Mouse (Mus musculus) cerebral cortex, adult 2 months (tissue): Measurements from ENCODE around the gene Hmgcll1.

Experiments used
- WGBS: fragments of 180-500 bp; shearing (Covaris S2); methylation state at CpG from one replicate; pipeline ENCODE4 v1.1.7; 2018; 5-methylcytosine and 5-hydroxymethylcytosine counted together

Hmgcll1 gene

DNA sequence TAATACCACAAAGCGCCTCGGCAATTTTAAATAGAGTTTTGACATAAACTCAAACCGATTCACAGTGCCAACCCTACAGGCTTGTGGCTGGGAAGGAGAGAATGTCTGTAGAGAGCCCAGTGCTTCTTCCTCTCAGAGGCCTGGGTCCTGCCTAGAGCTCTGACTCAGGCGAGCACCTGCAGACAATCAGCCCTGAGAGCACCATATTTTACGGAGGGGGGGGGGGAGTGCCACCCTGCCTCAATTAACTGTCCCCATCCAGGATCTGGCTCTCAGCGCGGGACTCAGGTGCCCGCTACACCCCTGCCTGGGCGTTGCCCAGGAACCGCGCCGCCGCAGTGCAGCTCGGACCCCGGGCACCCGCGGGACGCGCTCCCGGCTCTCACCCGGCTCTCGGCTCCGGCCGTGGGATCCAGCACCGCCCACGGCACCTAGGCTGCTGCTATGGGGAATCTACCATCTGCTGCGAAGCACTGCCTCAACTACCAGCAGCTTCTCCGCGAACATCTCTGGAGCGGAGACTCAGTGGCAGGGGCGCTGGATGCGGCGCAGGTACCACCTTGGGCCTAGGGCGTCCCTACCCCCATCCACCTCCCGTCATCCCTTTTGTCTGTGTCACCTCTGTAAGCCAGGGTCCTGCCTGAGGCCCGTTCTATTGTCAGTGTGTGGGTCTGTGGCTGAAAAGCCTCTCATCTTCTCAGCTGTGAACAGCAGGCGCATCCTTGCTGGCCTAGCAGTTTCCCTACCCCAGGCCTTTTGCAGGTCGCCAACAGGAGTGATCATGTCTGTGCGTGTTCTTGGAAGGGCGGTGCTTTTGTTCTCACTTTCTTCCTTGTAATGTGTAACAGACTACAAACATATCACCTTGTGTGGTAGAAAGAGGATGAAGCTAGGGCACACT is at the start of gene Hmgcll1:
TSS of gene Hmgcll1 (plus strand) at position 225 of the 901 bp plus-strand sequence.
- WGBS: 9% methylated on average over 40 of the region's 40 CpGs

DNA sequence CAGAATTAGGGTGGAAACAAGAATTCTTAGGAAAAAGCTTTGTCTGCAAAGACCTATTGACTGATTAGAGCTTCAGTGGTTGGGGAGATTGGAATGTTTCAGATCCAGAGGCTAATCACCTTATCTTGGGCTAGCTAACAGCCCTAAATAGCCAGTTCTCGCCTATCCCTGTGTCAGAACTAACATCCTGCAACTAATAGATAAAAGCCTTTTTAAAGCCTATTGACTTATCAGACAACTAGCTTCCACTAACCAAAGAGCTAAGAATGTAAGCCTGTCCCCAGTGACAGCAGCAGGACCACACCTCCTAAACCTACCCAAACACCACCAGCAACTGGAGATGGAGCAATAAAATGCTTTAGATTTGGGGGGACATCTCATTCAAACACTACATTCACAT is 34.6 kb upstream of the Hmgcll1 start:
- 88% methylated on average over 1 of the region's 1 CpGs for WGBS

DNA sequence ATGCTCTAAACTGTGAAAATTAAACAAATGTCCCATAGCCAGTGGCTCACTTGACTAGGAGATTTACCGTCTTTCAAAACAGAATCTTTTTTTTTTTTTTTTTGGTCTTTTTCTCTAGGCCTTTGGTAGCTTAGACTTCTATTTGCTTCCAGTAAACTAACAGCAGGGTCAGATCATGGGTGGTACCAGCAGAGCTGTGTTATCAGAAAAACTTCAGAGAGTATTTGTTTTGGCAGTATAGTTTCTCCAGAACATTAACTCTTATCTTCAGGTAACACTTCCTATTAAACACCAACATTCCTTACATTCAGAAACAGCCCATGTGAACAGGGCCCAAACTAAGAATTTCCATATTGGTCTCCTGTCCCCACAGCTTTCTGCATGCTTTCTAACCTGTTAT is 33.5 kb upstream of the Hmgcll1 start:
- WGBS: 79% methylated on average over 1 of the region's 1 CpGs

DNA sequence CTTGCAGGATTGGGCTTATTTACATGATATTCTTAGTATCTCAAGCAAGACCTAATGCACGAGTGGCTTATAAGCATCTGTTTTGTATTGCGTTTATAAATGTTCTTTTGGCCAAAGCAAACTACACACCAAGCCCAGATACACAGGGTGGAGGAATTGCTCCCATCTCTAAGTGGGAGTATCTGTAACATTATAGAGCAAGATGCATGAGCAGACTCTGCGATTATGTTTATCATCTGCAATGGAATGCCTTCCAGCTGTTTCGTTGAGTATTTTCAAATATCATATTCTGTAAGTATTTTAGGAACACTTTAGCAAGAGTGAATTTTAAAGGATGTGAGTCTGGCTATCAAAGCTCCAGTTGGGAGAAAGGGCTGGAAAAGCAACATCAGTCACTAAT is 25.2 kb upstream of the Hmgcll1 start:
- WGBS: 84% methylated on average over 4 of the region's 4 CpGs

DNA sequence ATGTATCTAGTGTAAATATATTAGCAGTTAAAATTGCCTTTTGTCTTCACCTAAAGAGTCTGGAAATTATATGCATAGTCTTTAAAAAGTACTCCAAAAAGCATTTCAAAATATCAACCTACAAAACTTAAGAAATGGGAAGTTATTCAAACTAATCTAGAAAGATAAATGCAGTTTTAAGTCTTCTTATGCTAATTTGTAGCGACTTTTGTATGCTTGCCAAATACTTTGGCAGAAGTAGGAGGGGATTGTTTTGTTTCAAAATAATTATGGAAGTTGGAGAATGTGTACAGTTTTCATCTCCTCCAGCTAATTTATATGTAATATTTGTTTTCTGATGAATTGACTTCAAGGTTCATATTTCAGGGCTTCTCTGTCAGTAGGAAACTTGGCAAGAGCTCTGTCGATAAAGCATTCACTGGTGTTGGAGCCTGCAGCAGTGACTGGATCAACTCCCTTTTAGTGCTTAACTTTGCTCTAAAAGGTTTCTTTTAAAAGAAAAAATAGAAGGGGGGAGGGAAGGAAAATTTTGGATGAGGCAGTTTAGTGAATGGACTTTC is 15.8 kb upstream of the Hmgcll1 start:
- 33% methylated on average over 2 of the region's 2 CpGs for WGBS

GRCm38 (mm10) chr9:76000876-76001858 is 13.5 kb upstream of the Hmgcll1 start:
- WGBS: 48% methylated on average over 10 of the region's 10 CpGs

- 81% methylated on average over 3 of the region's 3 CpGs for WGBS
Measured at GRCm38 (mm10) chr9:76003066-76003465, 11.6 kb upstream of the Hmgcll1 start.

GRCm38 (mm10) chr9:76003637-76004036 is 11.0 kb upstream of the Hmgcll1 start:
- WGBS: 83% methylated on average over 6 of the region's 6 CpGs

GRCm38 (mm10) chr9:76007342-76007970 is 7.2 kb upstream of the Hmgcll1 start:
- WGBS: 60% methylated on average over 6 of the region's 6 CpGs

GRCm38 (mm10) chr9:76013789-76014188 is 866 bp upstream of the Hmgcll1 start:
- WGBS: 81% methylated on average over 6 of the region's 6 CpGs

GRCm38 (mm10) chr9:76015971-76016370 is 1.3 kb downstream of the Hmgcll1 start:
- 63% methylated on average over 5 of the region's 5 CpGs for WGBS

GRCm38 (mm10) chr9:76016506-76016905 is 1.9 kb downstream of the Hmgcll1 start:
- WGBS: 84% methylated on average over 10 of the region's 10 CpGs

GRCm38 (mm10) chr9:76023551-76023973 is 8.9 kb downstream of the Hmgcll1 start:
- 56% methylated on average over 5 of the region's 5 CpGs for WGBS

DNA sequence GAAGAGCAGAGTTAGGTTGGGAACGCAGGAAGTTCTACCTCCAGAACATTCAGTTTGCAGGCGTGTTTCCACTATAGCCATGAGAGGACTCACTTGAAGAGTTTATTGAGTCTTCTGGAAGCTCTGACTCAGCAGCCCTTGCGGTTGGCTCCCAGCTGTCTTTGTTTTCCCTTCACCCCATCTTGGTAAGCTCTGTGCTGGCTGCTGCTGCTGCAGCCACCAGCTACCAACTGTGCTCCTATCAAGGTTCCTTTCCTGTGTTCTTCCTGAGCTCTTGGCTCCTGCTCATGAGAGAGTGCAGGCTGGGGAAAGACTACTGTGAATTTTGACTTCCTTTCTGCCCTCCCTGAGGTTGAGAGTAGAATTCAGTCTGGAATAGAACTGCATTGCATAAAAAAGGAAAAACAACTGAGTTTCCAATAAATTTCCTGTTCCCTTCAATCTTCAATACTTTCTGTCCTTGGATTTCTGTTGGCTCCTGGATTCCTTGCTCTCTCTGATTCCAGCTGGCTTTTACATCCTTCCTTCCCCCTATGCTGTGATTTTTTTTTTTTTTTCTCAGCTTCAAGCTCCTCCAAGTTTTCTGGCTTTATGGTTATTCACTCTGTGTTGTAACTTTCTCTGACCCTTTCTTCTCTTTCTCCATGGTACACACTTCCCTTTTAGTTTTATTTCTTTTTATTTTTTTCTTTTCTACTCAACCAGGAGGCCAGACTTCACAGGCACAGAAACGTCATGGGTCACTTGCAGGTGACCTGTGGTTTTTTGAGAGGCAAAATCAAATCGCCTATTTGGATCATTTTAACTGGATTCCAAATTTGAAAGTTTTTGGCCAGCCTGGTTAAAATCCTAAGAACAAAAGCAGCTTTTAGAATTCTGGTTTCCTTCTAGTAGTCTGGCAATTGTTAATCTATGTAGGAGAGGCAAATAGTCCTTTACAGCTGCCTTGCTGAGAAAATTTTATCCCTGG is 9.9 kb downstream of the Hmgcll1 start:
- WGBS: 24% methylated on average over 5 of the region's 5 CpGs

- WGBS: 59% methylated on average over 16 of the region's 16 CpGs
Measured at GRCm38 (mm10) chr9:76029471-76030199, 15.0 kb downstream of the Hmgcll1 start.

- 67% methylated on average over 7 of the region's 7 CpGs for WGBS
Measured at GRCm38 (mm10) chr9:76035058-76035457, 20.4 kb downstream of the Hmgcll1 start.

- 55% methylated on average over 9 of the region's 9 CpGs for WGBS
Measured at GRCm38 (mm10) chr9:76038327-76039103, 23.9 kb downstream of the Hmgcll1 start.

GRCm38 (mm10) chr9:76039711-76040110 is 25.1 kb downstream of the Hmgcll1 start:
- WGBS: 32% methylated on average over 5 of the region's 5 CpGs

DNA sequence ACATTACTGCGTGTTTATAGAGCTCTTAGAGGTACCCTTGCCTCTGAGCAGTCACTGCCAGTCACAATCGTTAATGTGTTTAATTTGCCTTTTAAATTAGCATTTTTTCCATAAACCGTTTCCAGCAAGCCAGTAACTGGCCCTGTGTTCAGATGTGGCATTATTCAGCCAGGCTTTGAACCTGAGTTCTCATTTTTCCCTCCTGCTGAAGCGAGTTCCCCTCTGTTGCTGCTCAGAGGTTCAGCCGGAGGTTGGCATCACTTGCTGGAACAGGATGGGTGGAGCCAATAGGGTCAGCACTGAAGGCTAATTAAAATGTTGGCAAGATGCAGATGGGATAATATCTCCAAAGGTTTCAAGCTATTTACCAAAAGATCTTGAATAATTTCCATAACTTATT is 28.7 kb downstream of the Hmgcll1 start:
- 47% methylated on average over 5 of the region's 5 CpGs for WGBS
